ENCODE assay signal across 21 mouse cellular contexts in genomic region chr13:115095392-115095791, GRCm38 (mm10). TPM values are rescaled to one million over a fixed set of nuclear protein-coding genes. Genes with fewer than 3 reads are reported as not detected.
DNase-seq lines count a peak whose midpoint lies in the region; ATAC-seq and TF ChIP-seq lines count a peak whose summit lies in the region.
"Had no signal": no experiment of that assay in that cellular context is flagged by ENCODE, and none has a peak within 500 bp of the region (broad histone marks: within the 10 kb centered on the region; RNA-seq: fewer than 3 reads in every experiment).

No protein-coding gene starts in this region.

- no peak overlapping the region for H3K4me3 ChIP-seq in heart, embryonic 10.5 days
- H3K4me3 ChIP-seq in kidney, adult 2 months (ENCODE audit: insufficient read depth, low read depth, low read length): no peak overlapping the region
- H3K4me3 ChIP-seq in lung, embryonic 14.5 days (ENCODE audit: low read depth, low read length): no peak overlapping the region
- H3K4me3 ChIP-seq: embryonic facial prominence, embryonic 10.5 days; hindbrain, embryonic 15.5 days; limb, embryonic 12.5 days; liver, embryonic 12.5 days; lung, embryonic 15.5 days; midbrain, embryonic 13.5 days; stomach, embryonic 15.5 days had no signal

- H3K36me3 ChIP-seq in heart, embryonic 10.5 days: no peaks in the 10 kb centered on the region
- no peaks in the 10 kb centered on the region; the same call in 1 of the 2 replicates for H3K36me3 ChIP-seq in kidney, adult 2 months (ENCODE audit: control insufficient read depth, insufficient read depth, low read length)
- no peaks in the 10 kb centered on the region for H3K36me3 ChIP-seq in lung, embryonic 14.5 days (ENCODE audit: insufficient read depth)
- H3K36me3 ChIP-seq: embryonic facial prominence, embryonic 10.5 days; hindbrain, embryonic 15.5 days; limb, embryonic 12.5 days; liver, embryonic 12.5 days; lung, embryonic 15.5 days; midbrain, embryonic 13.5 days; stomach, embryonic 15.5 days had no signal

- peaks cover 15% of the 10 kb centered on the region; the same call in 1 of the 2 replicates for H3K4me1 ChIP-seq in heart, embryonic 10.5 days
- peaks cover 28% of the 10 kb centered on the region for H3K4me1 ChIP-seq in kidney, adult 2 months (ENCODE audit: control insufficient read depth, insufficient read depth, low read length)
- H3K4me1 ChIP-seq in lung, embryonic 14.5 days (ENCODE audit: insufficient read depth): peaks cover 13% of the 10 kb centered on the region; the same call in 1 of the 2 replicates

- no peaks in the 10 kb centered on the region for H3K27me3 ChIP-seq in heart, embryonic 10.5 days (ENCODE audit: insufficient read depth, poor library complexity, severe bottlenecking)
- no peaks in the 10 kb centered on the region for H3K27me3 ChIP-seq in kidney, adult 2 months (replicated peaks; ENCODE audit: control insufficient read depth, insufficient read depth, low read length)
- no peaks in the 10 kb centered on the region for H3K27me3 ChIP-seq in lung, embryonic 14.5 days (ENCODE audit: insufficient read depth, low read length)
- H3K27me3 ChIP-seq: limb, embryonic 12.5 days; lung, embryonic 15.5 days; stomach, embryonic 15.5 days had no signal

- no peak overlapping the region for H3K27ac ChIP-seq in heart, embryonic 10.5 days
- 0 out of 2 replicates have a peak overlapping the region, but pooled peaks have one; percentile 22 for H3K27ac ChIP-seq in kidney, adult 2 months (ENCODE audit: insufficient read depth, low read depth, low read length)
- H3K27ac ChIP-seq in lung, embryonic 14.5 days (ENCODE audit: low read depth): no peak overlapping the region
- H3K27ac ChIP-seq: embryonic facial prominence, embryonic 10.5 days; hindbrain, embryonic 15.5 days; limb, embryonic 12.5 days; liver, embryonic 12.5 days; lung, embryonic 15.5 days; midbrain, embryonic 13.5 days; stomach, embryonic 15.5 days had no signal

- no peak for ATAC-seq in lung, embryonic 14.5 days (ENCODE audit: insufficient read depth)
- ATAC-seq: CD4-positive, CD25-positive, alpha-beta regulatory T cell, adult 4 months; intestine, embryonic 16.5 days; liver, embryonic 12.5 days; midbrain, embryonic 13.5 days had no signal

- TF ChIP-seq POLR2A in kidney, adult 2 months (IDR thresholded peaks at IDR 0.05; ENCODE audit: low read depth, low read length): no peak

- peak; percentile 46 for DNase-seq in heart, adult 11 months
- no peak for DNase-seq in heart, embryonic 10.5 days (ENCODE audit: low spot score)
- DNase-seq in kidney, adult 2 months: no peak
- DNase-seq in kidney, postnatal 4 days: no peak
- DNase-seq in lung, embryonic 14.5 days: no peak
- DNase-seq in lung, postnatal 36 days: no peak
- DNase-seq in cerebellum, postnatal 14 days: no peak
- DNase-seq: adrenal gland, postnatal 25 days; cerebellum, adult 9-10 months; heart, postnatal 4 days; thymus, adult 2 months; thymus, postnatal 4 days had no signal

- WGBS in heart, embryonic 10.5 days: 98% methylated on average over 2 of the region's 2 CpGs
- WGBS in kidney, adult 2 months: 75% methylated on average over 2 of the region's 2 CpGs
- 49% methylated on average over 2 of the region's 2 CpGs for WGBS in lung, embryonic 14.5 days

- TF ChIP-seq CTCF in kidney, adult 2 months (conservative IDR thresholded peaks at IDR 0.05; ENCODE audit: insufficient read depth, insufficient read length, low read depth, low read length): peak; percentile 27; the same call in 1 of the 2 replicates
- TF ChIP-seq CTCF in lung, embryonic 14.5 days (IDR thresholded peaks at IDR 0.05; ENCODE audit: low read depth): peak; percentile 53

- no peak overlapping the region for H3K9ac ChIP-seq in lung, embryonic 14.5 days
- H3K9ac ChIP-seq: hindbrain, embryonic 15.5 days; limb, embryonic 12.5 days; liver, embryonic 12.5 days; lung, embryonic 15.5 days; midbrain, embryonic 13.5 days; stomach, embryonic 15.5 days had no signal

- no peaks in the 10 kb centered on the region for H3K9me3 ChIP-seq in heart, embryonic 10.5 days
- H3K9me3 ChIP-seq in lung, embryonic 14.5 days (ENCODE audit: low read depth, low read length): no peaks in the 10 kb centered on the region
- H3K9me3 ChIP-seq: embryonic facial prominence, embryonic 10.5 days; hindbrain, embryonic 15.5 days; limb, embryonic 12.5 days; liver, embryonic 12.5 days; lung, embryonic 15.5 days; midbrain, embryonic 13.5 days; stomach, embryonic 15.5 days had no signal

- no peak overlapping the region for H3K4me2 ChIP-seq in lung, embryonic 14.5 days
- H3K4me2 ChIP-seq: hindbrain, embryonic 15.5 days; limb, embryonic 12.5 days; liver, embryonic 12.5 days; lung, embryonic 15.5 days; midbrain, embryonic 13.5 days; stomach, embryonic 15.5 days had no signal

RNA-seq across cellular contexts. Expression of gene Pelo, which starts 5.4 kb away (rescaled TPM):
- 9.1 and 9.5 TPM in 2 replicates for polyA plus RNA-seq in heart, embryonic 10.5 days (2016; fragmentation: Nextera tagmentation; extraction: Ambion mirVana)
- polyA plus RNA-seq in kidney, adult 2 months (2012; rRNA removed): 29.0 and 32.3 TPM in 2 replicates
- 6.6 and 7.0 TPM in 2 replicates for polyA plus RNA-seq in lung, embryonic 14.5 days (2014; fragmentation: Nextera tagmentation; extraction: Ambion mirVana)

RNA-seq across cellular contexts. Expression of gene Gm49395, which starts 6.3 kb away (rescaled TPM):
- polyA plus RNA-seq in heart, embryonic 10.5 days (2016; fragmentation: Nextera tagmentation; extraction: Ambion mirVana): 7.3 and 9.0 TPM in 2 replicates
- 3.8 and 7.4 TPM in 2 replicates for polyA plus RNA-seq in kidney, adult 2 months (2012; rRNA removed)
- polyA plus RNA-seq in lung, embryonic 14.5 days (2014; fragmentation: Nextera tagmentation; extraction: Ambion mirVana): 6.8 and 8.3 TPM in 2 replicates

RNA-seq across cellular contexts. Expression of gene Itga1, which starts 6.4 kb away (rescaled TPM):
- polyA plus RNA-seq in heart, embryonic 10.5 days (2016; fragmentation: Nextera tagmentation; extraction: Ambion mirVana): 15.8 and 26.1 TPM in 2 replicates
- polyA plus RNA-seq in kidney, adult 2 months (2012; rRNA removed): 16.5 and 17.9 TPM in 2 replicates
- 36.2 and 36.7 TPM in 2 replicates for polyA plus RNA-seq in lung, embryonic 14.5 days (2014; fragmentation: Nextera tagmentation; extraction: Ambion mirVana)
